Mouse (Mus musculus) heart, adult 2 months (tissue): ENCODE results near the gene Macrod2. TPM values are rescaled to one million over a fixed set of nuclear protein-coding genes. Genes with fewer than 3 reads are reported as not detected.
A peak's percentile ranks its signal among the peaks of the same experiment; 100 is the strongest.

ENCODE experiments used
- DNase-seq, 2 experiments: peaks; one replicate each; pipeline ENCODE4 v3.0.0; 2021
- H3K27ac ChIP-seq: fragments of 200-600 bp; 2 replicates; pipeline ENCODE4 v1.8.1; 2022
- H3K27me3 ChIP-seq: fragments of 200-500 bp; 2 replicates; pipeline ENCODE4 v1.6.1; 2012; ENCODE audit warnings: mild to moderate bottlenecking, low read length, inconsistent platforms, mixed read lengths; ENCODE audit not compliant: control insufficient read depth, insufficient read depth
- H3K36me3 ChIP-seq: fragments of 200-500 bp; 2 replicates; pipeline ENCODE4 v1.6.1; 2012; ENCODE audit warnings: low read length, inconsistent platforms; ENCODE audit not compliant: control insufficient read depth, insufficient read depth
- H3K4me1 ChIP-seq: fragments of 200-500 bp; 2 replicates; pipeline ENCODE4 v1.6.1; 2011; ENCODE audit warnings: low read length; ENCODE audit not compliant: control insufficient read depth, insufficient read depth
- H3K4me3 ChIP-seq: fragments of 200-600 bp; 2 replicates; pipeline ENCODE4 v1.8.1; 2022
- H3K79me2 ChIP-seq: fragments of 200-500 bp; replicated peaks from 2 replicates; pipeline ENCODE4 v1.6.1; 2012; ENCODE audit warnings: mild to moderate bottlenecking, inconsistent platforms, low read length, moderate library complexity, mixed read lengths; ENCODE audit not compliant: control insufficient read depth, insufficient read depth
- H3K9ac ChIP-seq: fragments of 200-500 bp; 2 replicates; pipeline ENCODE4 v1.6.1; 2012; ENCODE audit warnings: low read depth, mild to moderate bottlenecking, control low read depth, inconsistent platforms, low read length, mixed read lengths
- CTCF ChIP-seq: fragments of 200-600 bp; IDR thresholded peaks from 2 replicates; pipeline ENCODE4 v1.8.1; 2022; ENCODE audit warnings: antibody characterized with exemption, mild to moderate bottlenecking, moderate library complexity
- EP300 ChIP-seq: fragments of 200-500 bp; IDR thresholded peaks from 2 replicates; pipeline ENCODE4 v1.6.1; 2011; ENCODE audit warnings: low read depth, low read length, control low read depth; ENCODE audit not compliant: insufficient read depth
- POLR2A ChIP-seq: fragments of 200-500 bp; IDR thresholded peaks from 2 replicates; pipeline ENCODE4 v1.6.1; 2011; ENCODE audit warnings: mild to moderate bottlenecking, low read depth, low read length, control low read depth; ENCODE audit not compliant: insufficient read depth
- WGBS: fragments of 180-500 bp; shearing (Covaris S2); methylation state at CpG from one replicate; pipeline ENCODE4 v1.1.7; 2018; 5-methylcytosine and 5-hydroxymethylcytosine counted together
- intact Hi-C: fragments of 180-260 bp; cut with DNase I; formaldehyde crosslinking; loops from one replicate; pipeline ENCODE4 v1.15.1; 2025
- polyA plus RNA-seq: library from polyadenylated mRNA; depleted of rRNA; stranded (reverse); fragments of >200 nt; gene quantifications from 2 replicates; pipeline ENCODE4 v1.2.3, GENCODE M21; 2012; rRNA removed
- total RNA-seq, 2 experiments: library from RNA; stranded (reverse); gene quantifications; 2 replicates each; pipeline ENCODE4 v1.2.3; 2021

Gene Macrod2
- total and polyA plus RNA-seq, 3 experiments, result 2.3 to 9.7 (median 8.5) TPM

DNA sequence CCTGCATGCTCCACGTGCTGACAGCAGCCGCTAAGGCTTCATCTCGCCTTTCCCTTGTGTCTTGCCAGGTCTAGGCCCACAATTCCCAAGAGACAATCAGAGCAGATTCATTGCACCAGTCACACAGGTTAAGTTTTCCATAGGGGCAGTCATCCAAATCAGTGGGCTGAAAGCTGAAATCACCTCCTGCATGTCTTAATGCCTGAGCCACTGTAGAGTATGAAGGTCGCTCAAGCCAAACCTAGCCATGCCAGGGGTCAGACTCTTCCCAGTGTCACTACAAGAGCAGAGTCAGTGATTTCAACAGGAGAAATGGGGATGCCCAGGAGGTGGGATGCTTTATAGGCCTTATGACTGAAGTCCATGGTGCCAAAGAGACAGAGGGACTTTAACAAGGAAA lies 2039.6 kb downstream of the Macrod2 start:
- H3K79me2 ChIP-seq, result no peaks in the 10 kb centered on the region
- H3K36me3 ChIP-seq, result no peaks in the 10 kb centered on the region
- no peak overlapping the region for H3K9ac ChIP-seq
- DNase-seq, result no peak
- intact Hi-C loops, result no loop called here
- WGBS, result 87% methylated on average over 4 of the region's 4 CpGs
- H3K27ac ChIP-seq, result no peak overlapping the region
- H3K4me1 ChIP-seq, result peaks cover 1% of the 10 kb centered on the region; the same call in 1 of the 2 replicates
- TF ChIP-seq POLR2A (no peak), CTCF (no peak), EP300 (no peak)
- H3K27me3 ChIP-seq, result no peaks in the 10 kb centered on the region
- no peak overlapping the region for H3K4me3 ChIP-seq

DNA sequence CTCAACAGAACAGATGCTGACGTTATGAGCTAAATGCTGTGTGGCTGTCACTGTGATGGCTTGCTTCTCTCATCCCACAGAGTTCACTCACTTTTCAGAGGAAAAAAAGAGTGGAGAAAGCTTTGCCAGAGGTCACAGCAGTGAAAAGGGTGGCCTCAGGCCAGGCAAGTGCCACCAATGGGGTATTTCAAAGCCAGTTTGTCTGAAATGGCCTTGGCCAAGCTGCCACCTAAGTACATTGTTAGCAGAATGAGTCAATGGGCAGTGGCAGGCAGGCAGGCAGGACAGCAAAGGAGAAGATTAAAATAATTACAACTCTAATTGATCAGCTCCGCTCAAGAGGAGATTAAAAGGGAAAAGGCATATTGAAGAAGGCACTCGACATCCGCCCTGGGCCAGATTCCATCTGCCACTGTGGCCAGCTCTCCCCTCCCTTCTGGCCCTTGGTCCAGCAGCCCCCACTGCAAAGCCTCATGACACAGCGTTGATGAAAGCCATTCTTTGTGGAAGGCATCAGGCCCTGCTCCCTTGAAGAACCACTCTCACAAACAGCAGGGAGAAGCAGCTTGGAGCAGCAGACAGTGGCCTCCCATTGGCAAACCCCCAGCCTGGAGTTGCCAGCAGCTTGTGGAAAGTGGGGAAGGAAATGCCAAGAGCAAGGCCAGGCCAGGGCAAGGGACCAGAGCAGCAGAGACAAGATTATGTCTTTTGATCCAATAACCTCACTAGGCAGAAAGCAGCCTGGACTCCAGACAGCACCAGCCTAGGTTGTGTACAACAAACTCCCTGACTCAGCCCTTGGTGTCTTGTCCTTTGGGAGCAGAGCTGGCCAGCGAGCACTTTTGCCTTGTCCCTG lies 2042.7 kb downstream of the Macrod2 start:
- Histone ChIP-seq H3K27me3 (no peaks in the 10 kb centered on the region), H3K36me3 (no peaks in the 10 kb centered on the region), H3K79me2 (no peaks in the 10 kb centered on the region), H3K4me1 (peaks cover 1% of the 10 kb centered on the region; the same call in 1 of the 2 replicates), H3K4me3 (no peak overlapping the region), H3K9ac (no peak overlapping the region), H3K27ac (no peak overlapping the region)
- TF ChIP-seq EP300, result no peak
- TF ChIP-seq POLR2A, result no peak
- no peak for TF ChIP-seq CTCF
- intact Hi-C loops, result no loop called here
- peak; percentile 43 to 51 for DNase-seq
- WGBS, result 64% methylated on average over 6 of the region's 6 CpGs

Other genes starting within 250 kb of the Macrod2 start
- gene Gm17374, start 243.3 kb upstream of the Macrod2 start, total RNA-seq, result not detected
- gene Gm17374, start 243.3 kb upstream of the Macrod2 start, polyA plus RNA-seq, result not detected in 2 replicates
- 10 to 100 TPM; 12.2 TPM for gene Esf1, start 224.7 kb upstream of the Macrod2 start, total RNA-seq
- gene Esf1, start 224.7 kb upstream of the Macrod2 start, polyA plus RNA-seq, result 1.1 and 2.2 TPM in 2 replicates
- gene Ndufaf5, start 224.7 kb upstream of the Macrod2 start, total RNA-seq, result 10 to 100 TPM; 29.7 to 35.3 TPM
- 10.5 and 15.2 TPM in 2 replicates for gene Ndufaf5, start 224.7 kb upstream of the Macrod2 start, polyA plus RNA-seq
- gene Sel1l2, start 5.6 kb upstream of the Macrod2 start, total RNA-seq, result not detected
- not detected in 2 replicates for gene Sel1l2, start 5.6 kb upstream of the Macrod2 start, polyA plus RNA-seq